Mouse (Mus musculus): Measurements from ENCODE around the gene Zfp790. TPM values are rescaled to one million over a fixed set of nuclear protein-coding genes. Genes with fewer than 3 reads are reported as not detected.

Gene Zfp790
- polyA plus RNA-seq, 1 experiment from 2014 or later: 9.1 TPM

DNA sequence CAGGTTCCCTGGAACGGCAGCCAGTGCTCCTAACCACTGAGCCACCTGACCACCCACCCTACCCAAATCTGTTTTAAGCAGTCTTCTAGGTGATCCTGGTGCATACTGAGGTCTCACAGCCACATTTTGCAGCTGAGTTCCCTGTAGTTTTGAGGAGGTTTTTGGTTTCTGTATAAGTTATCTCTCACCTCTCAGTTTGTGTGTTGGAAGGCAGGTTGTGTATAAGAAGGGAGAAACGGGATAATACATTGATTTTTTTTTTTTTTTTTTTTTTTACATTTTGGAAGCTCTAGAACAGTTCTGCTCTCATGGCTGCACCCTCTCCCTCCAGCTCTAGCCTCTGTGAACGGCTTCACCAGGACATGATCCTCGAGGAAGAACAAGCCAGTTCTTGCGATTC lies 30.0 kb upstream of the Zfp790 start:
- Histone ChIP-seq H3K27me3 (replicated peaks) (no peaks in the 10 kb centered on the region), H3K27ac (replicated peaks) (no peak overlapping the region), H3K4me3 (peak overlapping the region; percentile 61), H3K9me3 (0 out of 2 replicates have a peak, but pooled peaks cover 3% of the 10 kb centered on the region), H3K4me1 (peaks cover 19% of the 10 kb centered on the region), H3K9ac (peak overlapping the region; percentile 84), H3K36me3 (peaks cover 41% of the 10 kb centered on the region), H3K4me2 (peak overlapping the region; percentile 77)
- 77% methylated on average over 5 of the region's 5 CpGs for WGBS
- no peak for ATAC-seq (ENCODE audit: extremely low read depth, insufficient number of reproducible peaks, low FRiP score, low TSS enrichment)

- Histone ChIP-seq H3K4me2 (peak overlapping the region; percentile 52), H3K9me3 (peaks cover 18% of the 10 kb centered on the region), H3K4me3 (peak overlapping the region; percentile 22; the same call in 1 of the 2 replicates), H3K9ac (no peak overlapping the region), H3K27ac (replicated peaks) (no peak overlapping the region), H3K4me1 (no peaks in the 10 kb centered on the region), H3K36me3 (peaks cover 68% of the 10 kb centered on the region), H3K27me3 (replicated peaks) (peaks cover 17% of the 10 kb centered on the region)
- no peak for ATAC-seq (ENCODE audit: extremely low read depth, insufficient number of reproducible peaks, low FRiP score, low TSS enrichment)
- whole genome bisulfite sequencing: 23% methylated on average over 27 of the region's 27 CpGs
Observed at GRCm38 (mm10) chr7:29792906-29793305, 23.0 kb upstream of the Zfp790 start.

DNA sequence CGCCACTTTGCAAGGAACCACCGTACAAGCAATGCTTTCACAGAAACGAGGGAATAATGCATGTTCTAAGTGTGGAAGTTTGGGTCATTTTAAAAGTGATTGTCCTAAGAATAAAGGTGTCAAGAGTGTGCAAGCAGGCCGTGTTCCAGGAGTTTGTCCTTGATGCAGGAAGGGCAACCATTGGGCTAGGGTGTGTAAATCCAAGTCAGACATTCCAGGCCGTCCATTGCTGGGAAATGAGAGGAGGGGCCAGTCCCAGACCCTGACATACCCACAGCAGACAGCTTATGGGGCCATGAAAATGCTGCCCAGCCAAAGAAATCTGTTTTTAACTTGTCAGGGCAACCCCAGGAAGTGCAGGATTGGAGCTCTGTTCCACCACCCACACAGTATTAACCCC lies 8.9 kb upstream of the Zfp790 start:
- H3K4me1 ChIP-seq: peaks cover 5% of the 10 kb centered on the region; the same call in 1 of the 2 replicates
- H3K27ac ChIP-seq (replicated peaks): no peak overlapping the region
- peaks cover 5% of the 10 kb centered on the region for H3K9me3 ChIP-seq
- no peaks in the 10 kb centered on the region for H3K27me3 ChIP-seq (replicated peaks)
- H3K4me2 ChIP-seq: no peak overlapping the region
- no peak for ATAC-seq (ENCODE audit: extremely low read depth, insufficient number of reproducible peaks, low FRiP score, low TSS enrichment)
- no peaks in the 10 kb centered on the region for H3K36me3 ChIP-seq
- 71% methylated on average over 5 of the region's 5 CpGs for WGBS
- no peak overlapping the region for H3K9ac ChIP-seq
- no peak overlapping the region for H3K4me3 ChIP-seq

DNA sequence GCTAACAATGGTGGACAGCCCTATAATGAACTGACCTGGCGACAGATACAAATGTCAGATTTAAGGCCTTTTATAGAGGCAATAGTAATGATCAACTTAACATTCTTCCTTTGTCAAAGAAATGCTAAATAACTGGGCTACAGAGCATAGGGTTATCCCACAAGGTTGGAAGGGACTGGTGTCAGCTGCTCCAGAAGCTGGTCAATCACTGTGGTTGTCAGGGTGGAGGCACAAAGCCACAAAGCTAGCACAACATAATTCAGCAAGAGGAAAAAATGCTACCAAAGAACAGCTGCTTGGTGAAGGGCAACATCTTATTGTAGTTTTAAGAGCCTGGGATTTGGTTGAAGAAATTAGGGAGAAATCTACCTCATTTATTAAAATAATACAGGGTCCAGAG lies 3.7 kb upstream of the Zfp790 start:
- no peaks in the 10 kb centered on the region for H3K36me3 ChIP-seq
- no peak overlapping the region for H3K27ac ChIP-seq (replicated peaks)
- H3K9me3 ChIP-seq: peaks cover 5% of the 10 kb centered on the region
- no peak overlapping the region for H3K4me2 ChIP-seq
- no peaks in the 10 kb centered on the region for H3K27me3 ChIP-seq (replicated peaks)
- 90% methylated on average over 1 of the region's 1 CpGs for WGBS
- no peak for ATAC-seq (ENCODE audit: extremely low read depth, insufficient number of reproducible peaks, low FRiP score, low TSS enrichment)
- H3K9ac ChIP-seq: no peak overlapping the region
- H3K4me1 ChIP-seq: peaks cover 20% of the 10 kb centered on the region
- H3K4me3 ChIP-seq: no peak overlapping the region

DNA sequence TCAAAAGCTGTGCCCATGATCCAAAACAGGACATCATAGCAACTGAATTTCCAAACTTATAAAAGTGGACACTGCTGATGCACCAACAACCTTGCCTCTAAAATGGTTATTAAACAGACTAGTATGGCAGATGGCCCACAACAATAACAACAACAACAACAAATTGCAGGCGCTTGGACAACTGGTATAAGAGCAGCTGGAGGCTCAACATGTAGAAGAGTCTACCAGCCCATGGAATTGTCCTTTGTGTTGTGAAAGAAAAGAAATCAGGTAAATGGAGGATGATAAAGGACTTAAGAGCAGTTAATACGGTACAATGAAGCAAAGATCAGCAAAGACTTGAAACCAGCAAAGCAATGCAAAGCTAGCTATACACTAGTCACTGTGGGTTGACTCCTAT lies 1.5 kb upstream of the Zfp790 start:
- Histone ChIP-seq H3K4me3 (no peak overlapping the region), H3K4me2 (peak overlapping the region; percentile 89; the same call in 1 of the 2 replicates), H3K27ac (replicated peaks) (no peak overlapping the region), H3K9me3 (peaks cover 1% of the 10 kb centered on the region), H3K27me3 (replicated peaks) (no peaks in the 10 kb centered on the region), H3K4me1 (peaks cover 38% of the 10 kb centered on the region), H3K36me3 (no peaks in the 10 kb centered on the region), H3K9ac (no peak overlapping the region)
- WGBS: 81% methylated on average over 2 of the region's 2 CpGs
- ATAC-seq (ENCODE audit: extremely low read depth, insufficient number of reproducible peaks, low FRiP score, low TSS enrichment): no peak

DNA sequence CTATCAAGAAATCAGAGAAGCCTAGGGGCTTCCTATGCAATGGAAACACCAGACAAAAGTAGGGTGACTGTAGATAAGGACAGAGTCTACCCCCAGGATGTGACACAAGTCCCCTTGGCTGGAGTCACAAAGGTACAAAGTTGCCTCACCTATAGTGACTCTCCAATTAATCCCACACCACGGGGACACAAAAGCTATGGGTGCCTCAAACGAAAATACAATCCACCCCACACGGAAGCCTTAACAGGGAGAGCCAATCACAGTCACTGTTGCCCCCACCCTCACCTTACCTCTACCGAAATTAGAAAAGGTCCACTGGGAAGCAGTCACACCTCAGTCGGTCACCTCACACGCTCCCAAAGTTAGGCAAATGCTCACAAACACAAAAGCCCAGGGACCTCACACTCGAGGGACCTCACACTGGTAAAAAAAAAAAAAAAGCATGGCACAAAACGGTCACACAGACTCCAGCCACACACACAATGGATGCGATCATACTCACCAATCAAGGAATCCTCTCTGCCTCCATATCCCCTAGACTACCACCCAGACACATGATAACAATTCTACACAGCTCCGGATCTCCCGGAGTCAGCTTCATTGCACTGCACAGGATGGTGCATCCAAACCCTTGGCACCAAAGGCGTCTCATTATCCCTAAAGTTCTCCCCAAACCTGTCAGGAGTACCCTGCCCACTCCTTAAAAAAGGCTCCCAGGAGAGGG lies 691 bp upstream of the Zfp790 start:
- no peak for ATAC-seq (ENCODE audit: extremely low read depth, insufficient number of reproducible peaks, low FRiP score, low TSS enrichment)
- Histone ChIP-seq H3K36me3 (no peaks in the 10 kb centered on the region), H3K27ac (replicated peaks) (peak overlapping the region; percentile 92), H3K27me3 (replicated peaks) (no peaks in the 10 kb centered on the region), H3K4me1 (peaks cover 44% of the 10 kb centered on the region), H3K9me3 (no peaks in the 10 kb centered on the region), H3K4me3 (peak overlapping the region; percentile 86), H3K4me2 (peak overlapping the region; percentile 89), H3K9ac (peak overlapping the region; percentile 91)
- 2% methylated on average over 12 of the region's 12 CpGs for WGBS

DNA sequence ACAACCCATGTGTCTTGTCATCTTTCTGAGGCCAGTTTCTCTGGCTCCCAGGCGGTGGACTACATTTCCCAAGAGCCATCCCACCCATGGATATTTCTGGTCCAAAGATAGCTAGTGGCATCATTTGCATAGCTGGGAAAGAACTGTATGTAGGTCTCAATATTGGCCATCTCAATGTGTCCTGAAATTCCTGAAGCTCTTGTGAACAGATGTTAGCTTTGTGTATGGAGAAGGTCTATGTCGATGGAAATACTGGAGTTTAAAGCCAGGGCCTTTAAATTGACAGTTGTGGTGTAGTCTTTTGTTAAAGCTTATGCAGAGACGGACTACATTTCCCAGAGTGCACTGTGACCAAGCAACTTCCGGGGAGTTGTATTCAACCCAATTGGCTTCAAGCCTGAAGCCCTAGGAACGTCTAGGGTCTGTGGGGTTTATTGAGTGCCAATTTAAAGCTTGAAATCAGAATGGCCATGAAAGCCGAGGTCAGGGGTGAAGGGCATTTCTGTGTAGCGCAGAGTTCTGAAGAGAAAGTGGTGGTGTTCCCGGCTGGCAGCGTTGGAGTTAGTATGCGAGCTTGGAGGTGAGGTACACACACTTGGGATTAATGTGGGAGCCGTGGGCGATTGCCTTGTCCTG lies 2.8 kb downstream of the Zfp790 start:
- H3K9me3 ChIP-seq: no peaks in the 10 kb centered on the region
- H3K27ac ChIP-seq (replicated peaks): peak overlapping the region; percentile 82
- peak overlapping the region; percentile 84 for H3K4me2 ChIP-seq
- H3K4me3 ChIP-seq: peak overlapping the region; percentile 70
- no peak for ATAC-seq (ENCODE audit: extremely low read depth, insufficient number of reproducible peaks, low FRiP score, low TSS enrichment)
- under 1% methylated on average over 12 of the region's 12 CpGs for WGBS
- peaks cover 30% of the 10 kb centered on the region for H3K36me3 ChIP-seq
- H3K4me1 ChIP-seq: peaks cover 47% of the 10 kb centered on the region
- no peaks in the 10 kb centered on the region for H3K27me3 ChIP-seq (replicated peaks)
- peak overlapping the region; percentile 84 for H3K9ac ChIP-seq

GRCm38 (mm10) chr7:29828001-29828400 lies 12.1 kb downstream of the Zfp790 start:
- H3K9ac ChIP-seq: no peak overlapping the region
- no peak for ATAC-seq (ENCODE audit: extremely low read depth, insufficient number of reproducible peaks, low FRiP score, low TSS enrichment)
- H3K36me3 ChIP-seq: peaks cover 95% of the 10 kb centered on the region
- no peak overlapping the region for H3K4me2 ChIP-seq
- peaks cover 11% of the 10 kb centered on the region for H3K9me3 ChIP-seq
- 93% methylated on average over 12 of the region's 12 CpGs for WGBS
- no peak overlapping the region for H3K4me3 ChIP-seq
- H3K27me3 ChIP-seq (replicated peaks): no peaks in the 10 kb centered on the region
- H3K4me1 ChIP-seq: no peaks in the 10 kb centered on the region
- H3K27ac ChIP-seq (replicated peaks): no peak overlapping the region

DNA sequence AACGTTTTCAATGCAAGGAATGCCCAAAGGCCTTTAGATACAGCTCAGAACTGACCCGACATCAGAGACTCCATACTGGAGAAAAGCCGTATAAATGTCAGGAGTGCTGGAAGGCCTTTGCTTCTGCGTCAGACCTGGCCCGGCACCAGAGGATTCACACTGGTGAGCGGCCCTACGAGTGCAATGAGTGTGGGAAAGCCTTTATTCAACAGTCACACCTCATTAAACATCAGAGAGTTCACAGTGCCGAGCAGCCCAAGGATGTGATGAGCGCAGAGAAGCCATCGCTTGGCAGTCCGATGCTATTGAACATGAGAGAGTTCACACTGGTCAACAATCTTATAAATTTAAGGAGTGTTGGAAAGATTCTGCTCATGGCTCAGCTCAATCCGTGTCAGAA lies 13.9 kb downstream of the Zfp790 start:
- Histone ChIP-seq H3K9me3 (peaks cover 11% of the 10 kb centered on the region), H3K36me3 (peaks cover 92% of the 10 kb centered on the region), H3K4me3 (no peak overlapping the region), H3K27me3 (replicated peaks) (no peaks in the 10 kb centered on the region), H3K4me1 (no peaks in the 10 kb centered on the region), H3K4me2 (no peak overlapping the region), H3K27ac (replicated peaks) (no peak overlapping the region), H3K9ac (no peak overlapping the region)
- WGBS: 92% methylated on average over 12 of the region's 12 CpGs
- no peak for ATAC-seq (ENCODE audit: extremely low read depth, insufficient number of reproducible peaks, low FRiP score, low TSS enrichment)

GRCm38 (mm10) chr7:29836816-29837215 lies 20.9 kb downstream of the Zfp790 start:
- no peak overlapping the region for H3K27ac ChIP-seq (replicated peaks)
- H3K9ac ChIP-seq: no peak overlapping the region
- no peaks in the 10 kb centered on the region for H3K4me1 ChIP-seq
- H3K27me3 ChIP-seq (replicated peaks): no peaks in the 10 kb centered on the region
- H3K36me3 ChIP-seq: peaks cover 23% of the 10 kb centered on the region
- ATAC-seq (ENCODE audit: extremely low read depth, insufficient number of reproducible peaks, low FRiP score, low TSS enrichment): no peak
- H3K4me3 ChIP-seq: no peak overlapping the region
- WGBS: 90% methylated on average over 1 of the region's 1 CpGs
- no peak overlapping the region for H3K4me2 ChIP-seq
- H3K9me3 ChIP-seq: no peaks in the 10 kb centered on the region; the same call in 1 of the 2 replicates

- Histone ChIP-seq H3K4me1 (no peaks in the 10 kb centered on the region), H3K4me3 (no peak overlapping the region), H3K9ac (no peak overlapping the region), H3K9me3 (no peaks in the 10 kb centered on the region; the same call in 1 of the 2 replicates), H3K4me2 (no peak overlapping the region), H3K27ac (replicated peaks) (no peak overlapping the region), H3K36me3 (peaks cover 9% of the 10 kb centered on the region; the same call in 1 of the 2 replicates), H3K27me3 (replicated peaks) (no peaks in the 10 kb centered on the region)
- no peak for ATAC-seq (ENCODE audit: extremely low read depth, insufficient number of reproducible peaks, low FRiP score, low TSS enrichment)
- WGBS: 73% methylated on average over 3 of the region's 3 CpGs
Observed at GRCm38 (mm10) chr7:29839256-29839655, 23.3 kb downstream of the Zfp790 start.
